Mouse (Mus musculus): ENCODE data around the gene Ism1. TPM values are rescaled to one million over a fixed set of nuclear protein-coding genes. Genes with fewer than 3 reads are reported as not detected.

The Ism1 gene
- polyA plus RNA-seq, 1 experiment from 2014 or later: 3.4 TPM

DNA sequence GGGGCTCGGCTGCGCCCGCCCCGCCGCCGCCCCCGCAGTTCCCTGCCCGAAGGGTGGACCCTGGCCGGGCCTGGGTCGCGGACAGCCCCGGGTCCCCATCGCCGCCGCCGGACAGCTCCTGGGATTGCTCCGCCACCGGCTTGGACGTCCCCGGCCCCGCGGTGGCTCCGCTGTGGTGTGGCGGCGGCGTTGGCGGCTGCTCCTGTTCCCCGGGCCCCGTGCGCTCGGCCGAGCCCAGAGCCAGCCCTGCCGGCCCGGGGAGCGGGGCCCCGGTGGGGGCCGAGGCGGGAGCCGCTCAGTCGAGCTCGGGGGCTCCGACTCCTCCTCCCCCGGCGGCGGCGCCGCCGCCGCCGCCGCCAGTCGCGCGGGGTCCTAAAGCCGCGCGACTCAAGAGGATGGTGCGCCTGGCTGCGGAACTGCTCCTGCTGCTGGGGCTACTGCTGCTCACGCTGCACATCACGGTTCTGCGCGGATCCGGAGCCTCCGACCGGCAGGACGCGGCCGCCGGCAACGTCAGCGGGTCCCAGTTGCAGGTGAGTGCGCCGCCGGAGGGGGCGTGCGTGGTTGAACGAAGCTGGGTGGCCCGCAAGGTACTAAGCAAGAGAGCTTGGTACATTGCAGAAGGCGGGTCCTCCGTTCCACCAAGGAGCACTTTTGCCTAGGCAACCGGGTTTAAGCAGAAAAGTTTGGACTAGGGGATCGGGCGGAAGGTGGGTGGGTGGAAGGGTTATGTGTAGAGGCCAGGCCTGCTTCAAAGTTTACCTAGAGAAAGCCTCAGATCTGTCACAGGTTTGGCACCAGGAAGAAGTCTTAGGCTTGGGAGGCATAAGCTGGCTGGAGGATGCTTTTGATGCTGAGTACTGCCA, 530 bp downstream of the Ism1 start:
- Histone ChIP-seq H3K27ac (peak overlapping the region; percentile 84), H3K9ac (peak overlapping the region; percentile 83), H3K9me3 (no peaks in the 10 kb centered on the region), H3K4me2 (replicated peaks) (peak overlapping the region; percentile 100), H3K4me3 (peak overlapping the region; percentile 88), H3K27me3 (peaks cover 6% of the 10 kb centered on the region; the same call in 1 of the 2 replicates), H3K36me3 (no peaks in the 10 kb centered on the region), H3K4me1 (peaks cover 10% of the 10 kb centered on the region)
- WGBS: under 1% methylated on average over 81 of the region's 84 CpGs
- peak; percentile 86 for ATAC-seq (ENCODE audit: insufficient number of reproducible peaks, insufficient read depth, low FRiP score, low TSS enrichment)

DNA sequence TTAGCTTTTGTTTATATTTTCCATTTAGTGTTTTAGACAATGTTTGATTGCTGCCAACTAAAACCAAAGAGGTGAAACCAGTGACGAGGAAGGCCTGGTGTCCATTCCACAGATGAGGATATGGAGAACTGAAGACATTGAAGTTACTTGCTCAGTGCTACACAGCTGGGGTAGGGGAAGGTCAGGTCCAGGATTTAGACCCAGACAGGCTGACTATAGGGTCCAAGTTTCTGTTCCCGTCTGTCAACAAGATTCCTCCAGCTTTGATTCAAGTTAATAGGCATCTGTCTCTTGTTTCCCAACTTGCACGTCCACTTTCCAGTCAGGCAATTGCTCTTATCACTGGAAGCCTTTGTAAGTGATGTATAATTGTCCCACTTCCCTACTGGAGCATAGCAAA, 4.6 kb downstream of the Ism1 start:
- 53% methylated on average over 3 of the region's 3 CpGs for WGBS
- Histone ChIP-seq H3K9me3 (no peaks in the 10 kb centered on the region), H3K27me3 (0 out of 2 replicates have a peak, but pooled peaks cover 3% of the 10 kb centered on the region), H3K27ac (no peak overlapping the region), H3K9ac (no peak overlapping the region), H3K4me1 (no peaks in the 10 kb centered on the region), H3K4me2 (replicated peaks) (no peak overlapping the region), H3K4me3 (no peak overlapping the region), H3K36me3 (no peaks in the 10 kb centered on the region)
- no peak for ATAC-seq (ENCODE audit: insufficient number of reproducible peaks, insufficient read depth, low FRiP score, low TSS enrichment)

DNA sequence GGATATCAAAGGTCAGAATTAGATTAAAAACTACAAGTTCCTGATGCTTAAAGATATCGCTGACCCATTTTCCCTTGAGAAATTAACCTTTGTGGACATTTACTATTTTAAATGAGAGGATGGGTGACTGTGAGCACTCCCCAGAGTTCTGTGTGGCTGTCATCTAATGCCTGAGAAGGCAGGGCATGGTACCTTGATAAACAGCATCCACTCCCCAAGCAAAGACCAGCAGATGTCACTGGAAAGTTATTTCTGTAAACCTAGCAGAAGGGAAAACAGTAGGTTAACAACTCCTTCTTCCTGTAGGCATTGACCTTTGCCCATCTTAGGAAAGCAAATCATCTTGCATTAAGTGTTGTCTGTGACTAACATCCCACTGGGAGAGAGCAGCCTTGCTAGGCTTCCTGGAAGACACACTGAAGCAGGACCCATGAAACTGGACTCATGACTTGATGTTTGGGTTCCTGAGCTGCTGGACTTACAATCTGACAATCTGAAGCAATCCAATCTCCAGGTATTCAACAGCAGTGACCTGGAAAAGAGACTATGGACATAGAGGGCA, 11.5 kb downstream of the Ism1 start:
- Histone ChIP-seq H3K36me3 (no peaks in the 10 kb centered on the region), H3K4me2 (replicated peaks) (no peak overlapping the region), H3K9ac (no peak overlapping the region), H3K9me3 (no peaks in the 10 kb centered on the region), H3K4me1 (no peaks in the 10 kb centered on the region), H3K27ac (no peak overlapping the region), H3K27me3 (no peaks in the 10 kb centered on the region), H3K4me3 (no peak overlapping the region)
- no peak for ATAC-seq (ENCODE audit: insufficient number of reproducible peaks, insufficient read depth, low FRiP score, low TSS enrichment)
- WGBS: 94% methylated on average over 1 of the region's 1 CpGs

DNA sequence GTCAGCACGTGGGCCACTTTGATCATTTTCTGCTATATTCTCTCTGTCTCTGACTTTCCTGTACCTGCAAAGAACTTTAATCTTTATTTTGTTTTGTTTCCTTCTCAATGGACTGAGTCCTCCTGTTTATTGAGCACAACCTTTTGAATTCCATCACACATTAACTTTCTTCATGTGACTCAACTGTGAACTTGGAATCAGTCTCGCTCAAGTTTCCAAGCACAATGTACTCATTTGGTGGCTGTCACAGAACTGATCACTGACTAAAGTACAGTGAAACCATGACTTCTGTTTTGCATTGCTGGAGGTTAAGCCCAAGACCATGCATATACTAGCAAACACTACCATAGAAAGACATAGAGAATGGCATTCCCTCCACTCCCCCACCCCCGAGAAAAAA, 15.5 kb downstream of the Ism1 start:
- WGBS: 86% methylated on average over 3 of the region's 3 CpGs

DNA sequence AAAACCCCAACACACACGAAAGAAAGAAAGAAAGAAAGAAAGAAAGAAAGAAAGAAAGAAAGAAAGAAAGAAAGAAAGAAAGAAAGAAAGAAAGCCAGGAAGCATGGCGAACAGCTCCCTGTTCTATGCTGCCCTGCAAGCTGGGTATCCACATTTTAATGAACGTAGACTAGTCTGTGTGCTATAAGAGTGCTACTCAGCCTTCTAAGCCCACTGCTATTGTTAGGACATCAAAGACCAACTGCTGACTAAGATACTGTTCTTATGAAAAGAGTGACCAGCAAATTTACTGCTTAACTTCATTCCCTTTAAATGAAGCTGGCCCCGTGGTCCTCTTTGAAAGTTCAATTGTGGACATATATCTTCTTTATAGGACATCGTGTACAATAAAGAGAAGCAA, 16.7 kb downstream of the Ism1 start:
- Histone ChIP-seq H3K9ac (no peak overlapping the region), H3K27me3 (no peaks in the 10 kb centered on the region), H3K4me3 (no peak overlapping the region), H3K4me1 (no peaks in the 10 kb centered on the region), H3K36me3 (no peaks in the 10 kb centered on the region), H3K9me3 (no peaks in the 10 kb centered on the region), H3K4me2 (replicated peaks) (no peak overlapping the region), H3K27ac (no peak overlapping the region)
- ATAC-seq (ENCODE audit: insufficient number of reproducible peaks, insufficient read depth, low FRiP score, low TSS enrichment): no peak
- WGBS: 84% methylated on average over 5 of the region's 5 CpGs

More for the DNA sequence above, 15.5 kb downstream of the Ism1 start:
- no peaks in the 10 kb centered on the region for H3K4me1 ChIP-seq
- H3K36me3 ChIP-seq: no peaks in the 10 kb centered on the region
- H3K9me3 ChIP-seq: no peaks in the 10 kb centered on the region
- no peaks in the 10 kb centered on the region for H3K27me3 ChIP-seq
- no peak for ATAC-seq (ENCODE audit: insufficient number of reproducible peaks, insufficient read depth, low FRiP score, low TSS enrichment)
- H3K9ac ChIP-seq: no peak overlapping the region
- no peak overlapping the region for H3K27ac ChIP-seq
- no peak overlapping the region for H3K4me3 ChIP-seq
- no peak overlapping the region for H3K4me2 ChIP-seq (replicated peaks)

DNA sequence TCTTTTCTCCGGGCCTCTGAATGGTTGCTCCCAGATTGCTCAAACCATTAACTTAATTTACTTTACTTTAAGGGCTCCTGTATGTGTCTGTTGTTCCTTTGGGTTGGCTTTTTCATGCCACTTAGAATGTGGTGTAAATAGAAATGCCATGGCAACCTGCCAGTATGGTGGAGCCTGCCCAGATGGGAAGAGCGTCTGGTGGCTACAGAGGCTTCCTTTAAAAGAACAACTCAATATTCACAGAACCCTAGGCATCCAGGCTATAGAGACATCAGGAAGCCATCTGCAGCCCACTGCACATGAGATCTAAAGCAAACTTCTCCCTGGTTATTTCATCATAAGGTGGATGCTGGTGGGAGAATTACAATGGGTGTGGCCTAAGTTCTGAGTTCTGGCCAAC, 18.6 kb downstream of the Ism1 start:
- Histone ChIP-seq H3K4me2 (replicated peaks) (no peak overlapping the region), H3K4me1 (no peaks in the 10 kb centered on the region), H3K27ac (no peak overlapping the region), H3K27me3 (no peaks in the 10 kb centered on the region), H3K4me3 (no peak overlapping the region), H3K9me3 (peaks cover 6% of the 10 kb centered on the region), H3K9ac (no peak overlapping the region), H3K36me3 (0 out of 2 replicates have a peak, but pooled peaks cover 5% of the 10 kb centered on the region)
- ATAC-seq (ENCODE audit: insufficient number of reproducible peaks, insufficient read depth, low FRiP score, low TSS enrichment): no peak
- WGBS: 73% methylated on average over 2 of the region's 2 CpGs

DNA sequence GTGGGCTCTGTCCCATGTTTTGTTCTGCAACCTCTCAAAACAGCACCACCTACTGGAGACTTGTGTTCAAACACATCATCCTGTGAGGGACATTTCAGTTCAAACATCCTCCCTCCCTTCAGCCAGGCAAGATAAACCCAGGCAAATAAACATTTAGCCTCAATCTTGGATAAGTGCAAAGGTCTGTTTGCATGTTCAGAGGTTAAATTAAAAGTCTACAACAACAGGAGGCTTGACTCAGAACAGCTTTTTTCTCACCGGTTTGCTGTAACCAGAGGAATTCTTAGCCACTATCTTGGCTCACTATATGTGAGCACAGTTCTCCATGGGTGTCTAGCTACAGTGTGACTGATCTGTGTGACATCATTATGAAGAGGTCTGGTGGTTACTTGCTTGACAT, 22.6 kb downstream of the Ism1 start:
- H3K27ac ChIP-seq: no peak overlapping the region
- H3K4me2 ChIP-seq (replicated peaks): no peak overlapping the region
- no peaks in the 10 kb centered on the region for H3K4me1 ChIP-seq
- H3K27me3 ChIP-seq: no peaks in the 10 kb centered on the region
- H3K9ac ChIP-seq: no peak overlapping the region
- 97% methylated on average over 1 of the region's 1 CpGs for WGBS
- no peak for ATAC-seq (ENCODE audit: insufficient number of reproducible peaks, insufficient read depth, low FRiP score, low TSS enrichment)
- 0 out of 2 replicates have a peak, but pooled peaks cover 5% of the 10 kb centered on the region for H3K36me3 ChIP-seq
- H3K4me3 ChIP-seq: no peak overlapping the region
- peaks cover 6% of the 10 kb centered on the region for H3K9me3 ChIP-seq

DNA sequence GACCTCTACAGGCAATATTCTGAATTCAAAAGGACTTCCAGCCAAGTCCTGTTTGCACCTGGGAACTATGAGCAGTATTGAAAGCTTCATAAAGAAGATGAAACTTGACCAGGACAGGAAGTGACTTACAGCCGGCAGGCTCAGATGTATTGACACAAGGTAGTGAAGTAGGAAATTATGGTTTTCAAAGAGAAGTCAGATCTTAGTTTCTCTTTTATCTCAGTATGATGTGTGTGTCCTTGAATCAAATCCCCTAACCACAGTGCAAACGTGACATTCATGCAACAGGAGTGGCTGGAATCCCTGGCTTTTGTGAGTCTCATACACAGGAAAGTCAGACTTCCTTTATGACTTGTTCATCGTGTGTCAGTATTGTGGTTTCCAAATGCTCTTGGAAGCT, 27.0 kb downstream of the Ism1 start:
- Histone ChIP-seq H3K4me1 (no peaks in the 10 kb centered on the region), H3K4me3 (no peak overlapping the region), H3K36me3 (0 out of 2 replicates have a peak, but pooled peaks cover 5% of the 10 kb centered on the region), H3K27ac (no peak overlapping the region), H3K27me3 (no peaks in the 10 kb centered on the region), H3K9me3 (peaks cover 6% of the 10 kb centered on the region), H3K9ac (no peak overlapping the region), H3K4me2 (replicated peaks) (no peak overlapping the region)
- WGBS: 67% methylated on average over 3 of the region's 3 CpGs
- no peak for ATAC-seq (ENCODE audit: insufficient number of reproducible peaks, insufficient read depth, low FRiP score, low TSS enrichment)

DNA sequence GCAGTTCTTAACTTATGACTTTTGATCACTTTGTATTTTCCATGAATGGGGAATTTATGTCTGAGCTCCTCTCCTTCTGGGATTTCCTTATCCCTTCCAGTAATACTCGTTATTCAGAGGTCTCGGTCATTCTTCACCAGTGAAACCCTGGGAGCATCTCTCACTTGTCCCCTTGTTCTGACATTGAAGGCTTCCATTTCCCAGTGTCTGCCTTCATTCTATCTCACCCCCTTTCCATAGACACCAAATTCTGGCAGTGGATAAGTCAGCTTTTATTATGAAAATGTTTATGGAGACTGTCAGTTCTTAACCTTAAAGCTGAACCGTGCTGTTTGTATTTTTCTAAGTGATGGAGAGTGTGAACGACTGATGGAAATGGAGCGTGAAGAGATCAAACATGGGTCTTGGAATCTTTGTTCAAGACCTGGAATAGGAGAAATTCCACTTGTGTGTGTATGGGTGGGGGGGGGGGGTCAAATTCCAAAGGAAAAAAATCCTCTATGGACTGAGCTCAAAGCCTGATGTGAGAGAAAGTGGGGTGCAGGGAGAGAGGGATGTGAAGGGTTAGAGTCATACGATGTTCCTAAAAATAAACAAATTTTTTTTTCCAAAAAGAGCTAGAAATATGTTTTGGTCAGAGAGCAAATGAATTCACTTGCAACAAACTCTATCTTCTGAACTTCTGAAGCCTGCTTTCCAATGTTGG, 30.4 kb downstream of the Ism1 start:
- no peaks in the 10 kb centered on the region for H3K4me1 ChIP-seq
- no peaks in the 10 kb centered on the region for H3K9me3 ChIP-seq
- H3K4me2 ChIP-seq (replicated peaks): no peak overlapping the region
- no peaks in the 10 kb centered on the region for H3K36me3 ChIP-seq
- 68% methylated on average over 6 of the region's 6 CpGs for WGBS
- no peak for ATAC-seq (ENCODE audit: insufficient number of reproducible peaks, insufficient read depth, low FRiP score, low TSS enrichment)
- no peak overlapping the region for H3K9ac ChIP-seq
- no peak overlapping the region for H3K27ac ChIP-seq
- no peaks in the 10 kb centered on the region for H3K27me3 ChIP-seq
- no peak overlapping the region for H3K4me3 ChIP-seq

DNA sequence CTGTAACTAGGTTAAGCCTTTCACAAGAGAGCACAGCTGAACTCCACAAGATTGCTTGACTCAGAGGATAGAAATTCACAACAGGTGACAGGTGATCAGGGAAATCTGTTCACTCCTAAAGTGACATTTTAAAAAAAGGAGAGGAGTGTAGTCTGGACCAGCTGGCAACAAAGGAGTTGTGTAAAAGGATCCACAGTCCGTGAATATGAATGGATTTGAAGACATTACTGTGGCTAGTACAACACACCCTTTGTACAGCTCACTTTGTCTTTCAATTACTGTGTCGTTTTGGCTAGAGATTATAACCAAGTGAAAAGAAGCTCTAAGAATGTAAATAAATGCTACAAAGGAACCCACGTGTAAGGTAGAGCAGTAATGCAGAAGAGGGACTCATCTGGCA, 33.7 kb downstream of the Ism1 start:
- 53% methylated on average over 3 of the region's 3 CpGs for WGBS
- no peak overlapping the region for H3K4me2 ChIP-seq (replicated peaks)
- H3K27ac ChIP-seq: no peak overlapping the region
- H3K9ac ChIP-seq: no peak overlapping the region
- no peaks in the 10 kb centered on the region for H3K9me3 ChIP-seq
- no peak overlapping the region for H3K4me3 ChIP-seq
- ATAC-seq (ENCODE audit: insufficient number of reproducible peaks, insufficient read depth, low FRiP score, low TSS enrichment): no peak
- H3K27me3 ChIP-seq: no peaks in the 10 kb centered on the region
- H3K4me1 ChIP-seq: no peaks in the 10 kb centered on the region
- no peaks in the 10 kb centered on the region for H3K36me3 ChIP-seq

DNA sequence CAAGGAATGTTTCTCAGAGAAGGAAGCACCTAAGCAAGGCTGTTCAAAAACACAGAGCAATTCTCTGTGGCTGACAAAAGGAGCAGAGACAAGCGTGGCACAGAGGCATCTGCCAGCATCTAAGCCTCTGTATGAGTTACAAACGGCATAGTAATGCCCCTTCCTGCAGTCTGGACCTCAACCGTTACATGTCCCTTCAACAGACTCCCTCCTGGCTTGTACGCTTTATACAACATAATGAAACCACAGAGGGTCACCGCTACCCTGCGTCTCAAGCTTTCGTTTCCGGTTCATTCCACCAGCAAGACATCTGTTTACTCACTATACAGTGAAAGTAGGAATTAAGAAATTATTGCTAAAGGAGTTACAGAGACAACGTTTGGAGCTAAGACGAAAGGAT, 34.1 kb downstream of the Ism1 start:
- no peak for ATAC-seq (ENCODE audit: insufficient number of reproducible peaks, insufficient read depth, low FRiP score, low TSS enrichment)
- Histone ChIP-seq H3K9me3 (no peaks in the 10 kb centered on the region), H3K36me3 (no peaks in the 10 kb centered on the region), H3K27me3 (no peaks in the 10 kb centered on the region), H3K27ac (no peak overlapping the region), H3K4me2 (replicated peaks) (no peak overlapping the region), H3K9ac (no peak overlapping the region), H3K4me3 (no peak overlapping the region), H3K4me1 (no peaks in the 10 kb centered on the region)
- whole genome bisulfite sequencing: 87% methylated on average over 10 of the region's 10 CpGs

DNA sequence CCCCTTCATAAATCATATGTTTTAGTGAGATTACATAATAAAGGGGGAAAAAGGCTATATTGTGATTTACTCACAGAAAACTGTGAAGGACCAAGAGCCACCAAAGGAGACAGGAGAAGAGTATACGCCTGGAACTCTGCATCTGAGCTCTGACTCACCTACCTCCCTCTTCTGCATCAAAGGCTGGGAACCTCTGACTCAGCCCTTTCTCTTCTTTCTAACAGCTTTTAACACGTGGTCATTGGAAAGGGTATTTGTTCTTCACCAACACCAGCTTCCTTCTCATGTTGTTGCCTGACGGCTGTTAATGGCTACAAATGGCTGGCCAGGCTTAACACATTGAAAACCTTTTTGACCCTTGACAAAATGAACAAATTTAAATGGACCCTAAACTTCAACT, 36.2 kb downstream of the Ism1 start:
- H3K4me2 ChIP-seq (replicated peaks): no peak overlapping the region
- no peak overlapping the region for H3K27ac ChIP-seq
- H3K27me3 ChIP-seq: no peaks in the 10 kb centered on the region
- no peaks in the 10 kb centered on the region for H3K9me3 ChIP-seq
- H3K4me3 ChIP-seq: no peak overlapping the region
- H3K36me3 ChIP-seq: no peaks in the 10 kb centered on the region
- no peaks in the 10 kb centered on the region for H3K4me1 ChIP-seq
- no peak overlapping the region for H3K9ac ChIP-seq
- no peak for ATAC-seq (ENCODE audit: insufficient number of reproducible peaks, insufficient read depth, low FRiP score, low TSS enrichment)
- WGBS: 68% methylated on average over 3 of the region's 3 CpGs

Measured in embryonic facial prominence, embryonic 12.5 days (tissue).